Mouse (Mus musculus) cerebellum, postnatal 10 days (tissue): ENCODE data around the gene Stk39.

Experiments used
- DNase-seq, 2 experiments: peaks; one replicate each; pipeline ENCODE4 v3.0.0; 2021; ENCODE audit warnings: mixed read lengths in 2 of 2

Gene Stk39

DNA sequence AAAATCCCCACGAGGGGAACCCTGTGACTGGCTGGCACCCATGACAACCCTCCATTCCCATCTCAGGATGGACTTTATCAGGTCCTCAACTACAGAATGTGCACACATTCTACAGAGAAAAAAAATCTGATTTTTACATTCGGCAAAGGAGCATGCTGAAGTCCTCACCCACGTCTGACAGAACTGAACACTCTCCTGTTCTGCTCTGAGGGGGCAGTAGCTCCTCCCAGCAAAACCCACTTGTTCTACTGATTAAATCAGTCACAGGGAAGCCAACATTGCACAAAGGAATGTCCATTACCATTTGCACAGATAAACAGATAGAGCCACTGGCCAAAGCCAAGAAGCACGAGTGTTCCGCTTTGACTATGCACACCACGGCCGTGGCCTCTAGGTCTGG, 52.3 kb downstream of the Stk39 start:
- no peak for DNase-seq

GRCm38 (mm10) chr2:68419165-68419564, 52.9 kb downstream of the Stk39 start:
- DNase-seq: no peak

DNA sequence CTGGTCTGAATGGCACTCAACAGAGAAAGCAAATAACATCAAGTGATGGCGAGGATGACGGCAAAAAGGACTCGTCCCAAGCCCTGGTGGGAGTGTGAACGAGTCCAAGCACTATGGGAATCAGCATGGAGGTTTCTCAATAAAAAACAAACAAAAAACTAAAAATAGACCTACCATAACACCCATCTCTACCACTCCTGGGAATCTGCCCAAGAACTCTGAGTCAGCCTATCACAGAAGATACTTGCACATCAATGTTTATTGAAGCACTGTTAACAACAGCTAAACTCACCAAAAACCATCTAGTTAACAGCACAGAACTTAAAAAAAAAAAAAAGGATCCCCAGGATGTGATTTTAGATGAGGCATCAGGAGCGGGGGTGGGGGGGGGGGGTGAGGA, 55.0 kb downstream of the Stk39 start:
- DNase-seq: no peak

DNA sequence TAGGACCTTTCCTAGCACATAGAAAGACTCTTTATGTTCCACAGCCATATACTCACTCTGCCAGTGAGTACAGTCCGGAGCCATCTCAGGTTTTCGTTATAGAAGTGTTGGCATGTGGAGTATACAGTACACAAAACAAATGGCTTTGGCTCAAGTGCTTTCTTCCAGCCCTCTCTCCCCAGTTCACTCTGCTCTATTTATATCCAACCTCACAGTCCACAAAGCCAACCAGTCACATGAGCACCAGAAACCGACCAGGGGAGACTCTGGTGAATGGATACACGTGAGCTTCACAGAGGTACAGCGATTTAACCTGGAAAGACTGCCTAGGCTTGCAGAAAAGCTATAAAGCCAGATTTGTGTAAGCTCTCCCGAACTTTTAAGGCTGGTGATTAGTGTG, 56.4 kb downstream of the Stk39 start:
- DNase-seq: peak; percentile 24 to 39

GRCm38 (mm10) chr2:68412149-68412548, 59.9 kb downstream of the Stk39 start:
- DNase-seq: no peak

- no peak for DNase-seq
Measured at GRCm38 (mm10) chr2:68411201-68411600, 60.9 kb downstream of the Stk39 start.

DNA sequence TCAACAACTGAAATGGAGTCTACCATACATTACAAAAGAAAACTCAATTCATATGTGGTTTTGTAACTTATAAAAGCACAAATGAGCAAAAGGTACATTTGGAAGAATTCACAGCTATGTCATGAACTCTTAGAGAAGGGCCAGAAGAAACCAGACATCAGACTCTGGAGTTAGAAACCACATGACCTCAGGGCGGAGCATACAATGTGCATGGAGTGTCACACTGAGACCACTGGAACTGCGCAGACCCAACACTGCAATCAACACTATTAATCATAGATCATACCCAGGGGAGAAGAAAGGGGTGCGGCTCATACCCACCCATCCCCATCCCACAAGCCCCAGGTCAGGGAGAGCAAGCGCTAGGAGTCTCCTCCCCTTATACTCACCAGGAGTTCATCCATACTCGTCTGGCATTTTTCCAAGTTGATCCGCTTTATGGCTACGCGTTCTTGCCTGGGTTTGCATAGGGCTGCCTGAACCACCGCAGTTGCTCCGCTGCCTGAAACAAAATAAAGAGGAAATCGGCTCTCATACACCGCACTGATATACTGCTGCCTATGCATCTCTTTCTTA, 62.3 kb downstream of the Stk39 start:
- no peak for DNase-seq

DNA sequence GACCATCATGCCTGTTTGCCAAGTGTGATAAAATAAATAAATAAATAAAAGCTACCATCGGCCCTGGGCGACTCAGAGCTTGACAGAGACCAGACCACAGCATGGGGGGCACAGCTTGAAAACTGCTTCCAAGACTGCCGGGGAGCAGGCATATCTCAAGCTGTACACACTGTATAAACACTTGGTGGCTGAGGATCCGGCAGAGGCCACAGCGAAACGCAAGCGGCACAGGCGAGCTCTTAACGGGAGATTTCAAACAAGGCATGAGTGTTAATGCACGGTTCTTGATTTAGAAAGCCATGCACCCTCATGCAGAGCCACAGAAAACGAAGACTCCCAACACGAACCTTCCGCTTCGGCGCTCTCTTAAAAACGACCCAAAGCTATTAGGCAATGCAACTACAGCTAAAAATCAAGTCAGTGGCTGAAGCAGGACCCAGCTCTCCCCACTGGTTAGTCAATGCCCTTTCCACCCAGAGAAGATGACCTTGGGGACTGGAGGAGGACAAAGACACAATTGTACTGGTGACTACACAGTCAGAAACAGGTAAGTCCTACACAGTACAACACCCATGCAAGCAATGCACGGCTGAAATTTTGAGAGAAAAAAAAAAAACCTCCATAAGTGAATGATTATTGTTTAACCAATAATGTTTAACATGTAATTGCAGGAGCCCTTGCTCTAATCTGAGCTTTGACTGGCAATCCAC, 63.6 kb downstream of the Stk39 start:
- peak in 1 of 2 experiments; percentile 15 for DNase-seq

DNA sequence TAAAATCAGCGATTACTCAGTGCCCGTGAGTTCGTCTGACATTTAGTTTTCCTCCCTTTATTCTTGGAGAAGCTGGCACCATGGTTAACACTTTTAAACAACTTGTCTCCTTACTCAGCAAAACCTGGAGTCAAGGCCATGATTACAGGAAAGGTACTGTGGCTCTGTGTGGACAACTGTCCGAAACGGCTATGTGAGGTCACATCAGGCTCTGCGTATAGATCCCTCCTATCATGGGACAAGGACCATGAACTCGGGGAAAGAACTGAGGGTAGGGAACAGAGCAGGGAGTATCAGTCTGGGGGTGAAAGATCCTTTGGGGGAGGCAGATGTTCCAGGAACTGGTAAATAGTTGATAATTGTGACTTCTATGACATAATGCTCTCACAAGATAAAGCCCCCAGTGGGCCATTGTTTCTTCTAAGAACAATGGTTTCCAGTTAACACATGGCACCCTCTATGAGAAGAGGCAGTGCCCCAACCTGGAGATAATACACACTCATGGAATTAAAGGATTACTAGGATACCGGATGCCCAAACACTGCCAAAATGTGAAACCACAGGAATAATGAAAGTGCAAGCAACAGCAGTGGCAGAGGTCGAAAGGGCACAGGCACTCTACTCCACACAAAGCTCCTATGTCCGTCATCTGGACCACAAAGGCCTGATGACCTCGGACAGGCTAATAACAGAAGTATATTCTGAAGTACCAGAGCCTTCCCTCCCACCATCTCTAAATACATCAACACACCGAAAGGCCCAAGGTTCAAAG, 64.7 kb downstream of the Stk39 start:
- DNase-seq: no peak

DNA sequence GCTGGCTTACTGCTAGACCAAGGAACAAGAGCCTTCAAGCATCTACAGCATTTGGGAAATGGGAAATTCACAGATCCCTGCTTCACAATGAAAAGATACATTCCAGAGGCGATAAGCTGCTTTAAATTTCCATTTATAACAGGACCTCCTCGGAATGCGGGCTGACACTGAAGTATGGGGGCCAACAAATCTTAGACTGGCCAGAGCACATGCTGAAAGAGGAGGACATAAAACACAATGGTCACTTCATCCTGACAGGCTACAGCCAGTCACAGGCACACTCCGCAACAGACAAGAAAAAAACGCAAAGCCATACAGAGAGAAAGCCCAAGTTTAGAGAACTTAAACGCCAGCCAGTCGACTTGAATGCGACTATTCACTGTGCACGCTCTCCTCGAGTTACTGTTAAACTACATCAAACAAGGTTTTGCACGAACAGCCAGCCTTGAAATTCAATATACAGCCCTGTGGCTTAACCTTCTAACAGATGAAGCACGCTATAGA, 65.4 kb downstream of the Stk39 start:
- no peak for DNase-seq

- no peak for DNase-seq
Measured at GRCm38 (mm10) chr2:68405163-68405715, 66.8 kb downstream of the Stk39 start.

GRCm38 (mm10) chr2:68404274-68405162, 67.5 kb downstream of the Stk39 start:
- no peak for DNase-seq

DNA sequence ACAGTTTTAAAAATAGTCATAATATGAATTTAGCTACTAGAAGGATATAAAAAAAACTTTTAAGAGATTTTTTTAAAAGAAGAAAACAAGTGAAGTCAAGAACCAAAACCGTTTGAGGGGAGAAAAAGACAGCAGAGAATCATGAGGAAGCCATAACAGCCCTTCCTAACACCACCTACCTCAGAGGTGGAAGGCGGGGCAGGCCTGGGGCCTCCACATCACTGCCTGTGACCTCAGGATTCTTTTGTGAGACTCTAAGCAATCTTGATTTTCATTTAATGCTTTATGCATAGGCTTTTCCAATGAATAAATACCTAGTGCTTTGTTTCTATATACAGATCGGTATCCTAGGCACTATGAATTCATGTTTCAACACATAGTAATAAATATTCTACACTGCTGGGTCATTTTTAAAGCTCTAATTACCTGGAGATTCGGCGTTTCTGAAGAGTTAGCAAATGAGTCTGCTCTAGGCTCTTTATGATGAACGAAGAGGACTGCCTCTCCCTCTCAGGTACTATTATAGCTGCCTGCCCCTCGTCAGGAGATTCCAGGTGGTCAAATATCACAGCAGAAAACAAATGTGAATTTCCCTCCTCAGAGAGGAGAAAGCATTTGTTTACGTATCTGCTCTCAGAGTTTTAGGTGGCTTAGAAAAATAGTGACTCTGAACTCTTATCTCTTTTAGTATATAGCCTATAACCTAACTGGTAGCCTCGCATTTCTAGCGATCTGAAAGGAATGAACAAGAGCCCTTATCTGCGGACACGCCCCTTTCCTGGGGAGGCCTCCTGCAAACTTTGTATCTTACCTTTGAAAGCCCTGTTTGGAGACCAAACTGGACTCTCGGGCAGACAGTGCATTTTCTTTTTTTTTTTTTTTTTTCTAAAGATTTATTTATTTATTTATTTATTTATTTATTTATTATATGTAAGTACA, 78.2 kb downstream of the Stk39 start:
- no peak for DNase-seq

- no peak for DNase-seq
Measured at GRCm38 (mm10) chr2:68387824-68388582, 84.1 kb downstream of the Stk39 start.

GRCm38 (mm10) chr2:68386313-68386863, 85.7 kb downstream of the Stk39 start:
- DNase-seq: no peak

DNA sequence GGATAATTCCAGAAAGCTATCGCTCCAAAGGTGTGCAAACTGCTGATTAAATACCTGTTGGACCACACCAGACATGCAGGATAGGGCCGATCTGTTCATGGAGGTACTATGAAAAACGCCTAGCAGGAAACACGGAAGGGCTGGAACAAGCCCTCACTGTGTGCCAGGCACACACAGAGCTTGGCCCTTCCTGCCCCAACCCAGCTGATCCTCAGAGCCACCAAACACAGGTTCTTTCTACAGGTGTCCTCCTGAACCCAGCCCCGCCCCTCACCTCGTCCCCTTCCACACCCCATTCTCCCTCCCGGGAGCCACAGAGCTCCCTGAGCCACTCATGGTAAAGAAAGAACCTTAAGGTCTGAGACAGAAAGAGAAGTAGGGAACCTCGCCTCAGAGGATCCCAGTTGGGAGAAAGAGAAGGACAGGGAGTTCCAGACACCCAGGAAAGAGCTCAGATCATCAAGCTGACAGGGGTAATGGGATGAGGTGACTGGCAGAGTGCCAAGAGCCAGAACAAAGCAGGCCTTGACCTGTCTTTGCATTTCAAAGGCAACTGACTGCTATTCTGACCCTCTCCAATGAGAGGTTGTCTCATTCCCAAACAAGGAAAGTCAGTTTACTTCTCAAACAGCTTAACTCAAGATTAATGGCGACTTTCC, 86.3 kb downstream of the Stk39 start:
- DNase-seq: no peak

DNA sequence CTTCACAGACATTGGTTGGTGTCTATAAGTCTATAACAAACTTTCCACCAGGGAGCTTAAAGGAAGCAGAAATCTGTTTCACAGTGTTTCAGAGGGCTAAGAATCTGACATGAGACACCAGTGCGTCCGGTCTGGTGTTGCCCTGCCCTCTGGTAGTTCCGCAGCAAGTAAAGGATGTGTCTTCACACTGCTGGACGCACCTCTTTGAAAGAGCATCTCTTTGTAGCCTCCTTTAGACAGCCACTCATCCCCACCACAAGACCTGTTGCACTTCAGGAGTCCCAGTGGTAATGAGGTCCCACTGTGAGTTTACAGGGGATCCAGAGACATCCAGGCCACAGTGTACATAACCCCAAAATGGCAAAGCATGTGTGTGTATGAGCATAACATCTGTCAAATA, 88.1 kb downstream of the Stk39 start:
- no peak for DNase-seq

DNA sequence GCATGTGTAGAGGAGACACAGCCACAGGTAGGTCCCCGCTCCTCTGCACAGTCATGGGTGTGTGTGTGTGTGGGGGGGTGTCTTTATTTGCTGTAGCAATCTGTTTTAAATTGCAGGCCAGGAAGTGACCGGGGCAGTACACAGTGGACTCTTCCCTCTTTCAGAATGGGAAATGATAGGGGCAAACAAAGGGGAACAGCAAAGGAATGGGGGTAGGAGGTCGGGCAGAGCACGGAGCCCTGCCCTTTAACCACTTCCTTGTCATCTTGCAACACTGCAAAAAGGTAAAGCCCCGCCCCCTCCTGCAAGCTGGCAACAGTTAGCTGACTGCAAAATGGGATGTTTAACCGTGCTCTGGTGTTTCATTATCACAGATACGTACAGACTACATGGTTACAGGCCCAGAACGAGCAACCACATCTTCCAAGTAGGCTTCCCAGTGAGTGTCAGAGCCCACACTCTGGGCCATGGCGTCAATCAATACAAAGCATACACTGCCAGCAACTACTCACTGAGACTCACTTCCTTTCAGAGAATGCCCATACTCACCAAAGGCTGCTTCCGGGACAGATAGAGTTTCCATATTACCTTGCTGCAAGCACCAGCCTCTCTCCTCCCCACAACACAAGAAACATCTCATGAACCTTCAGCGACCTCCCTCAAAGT, 89.5 kb downstream of the Stk39 start:
- no peak for DNase-seq

DNA sequence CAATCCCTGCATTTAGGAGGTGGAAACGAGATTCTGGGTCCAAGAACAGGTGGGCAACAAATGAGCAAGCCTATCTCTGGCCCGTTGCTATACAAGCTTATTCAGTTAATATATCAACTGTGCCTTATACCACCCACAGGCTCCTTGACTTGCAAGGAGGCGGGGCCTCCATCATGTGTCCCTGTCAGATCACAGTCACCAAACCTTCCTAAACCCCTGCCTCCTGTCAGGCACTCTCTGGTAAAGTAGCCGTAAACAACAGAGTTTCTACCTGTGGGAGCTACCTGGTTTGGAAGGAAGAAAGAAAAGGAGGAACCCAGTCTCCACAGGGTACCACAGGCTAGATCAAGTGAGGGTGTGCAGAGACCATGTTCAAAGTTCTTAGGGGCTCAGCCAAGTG, 90.2 kb downstream of the Stk39 start:
- DNase-seq: no peak
